Mouse (Mus musculus): ENCODE data around the gene Cyp2w1. TPM values are rescaled to one million over a fixed set of nuclear protein-coding genes. Genes with fewer than 3 reads are reported as not detected.

The Cyp2w1 gene
- not detected for total RNA-seq (2021)
- long read RNA-seq, experiment 1 = 0 reads
- long read RNA-seq, experiment 2 = 0 reads

DNA sequence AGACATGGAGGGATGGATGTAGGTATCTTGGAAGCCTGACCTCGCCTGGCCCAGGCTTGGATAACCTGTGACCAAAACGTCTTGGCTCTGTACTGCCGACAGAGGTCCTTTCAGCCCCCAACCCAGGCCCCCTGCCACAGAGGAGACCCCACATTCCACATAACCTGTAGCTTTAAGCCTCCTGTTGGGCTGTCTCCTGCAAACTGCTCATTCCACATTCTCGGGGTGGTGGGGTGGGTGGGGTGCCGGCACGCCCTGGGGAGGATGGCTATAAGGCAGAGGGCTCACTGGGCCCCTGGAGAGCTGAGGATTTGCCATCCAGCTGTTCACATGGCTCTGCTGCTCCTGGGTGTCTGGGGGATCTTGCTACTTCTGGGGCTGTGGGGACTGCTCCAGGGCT, at the start of gene Cyp2w1:
TSS of gene Cyp2w1 (plus strand) at position 301 of the 400 bp plus-strand sequence.
- intact Hi-C loops (cut with DNase I) = no loop called here

GRCm38 (mm10) chr5:139303646-139304061, 48.8 kb upstream of the Cyp2w1 start:
- no peak for DNase-seq
- H3K4me3 ChIP-seq = no peak overlapping the region
- TF ChIP-seq CTCF (IDR thresholded peaks at IDR 0.05) = no peak
- intact Hi-C loops (cut with DNase I) = no loop called here
- no peak overlapping the region for H3K27ac ChIP-seq

More for the DNA sequence above, at the start of gene Cyp2w1:
- DNase-seq = no peak
- H3K27ac ChIP-seq = no peak within 1 kb of the TSS
- no peak within 1 kb of the TSS for H3K4me3 ChIP-seq
- no peak for TF ChIP-seq CTCF (IDR thresholded peaks at IDR 0.05)

- Histone ChIP-seq H3K27ac (no peak overlapping the region), H3K4me3 (no peak overlapping the region)
- no peak for DNase-seq
- TF ChIP-seq CTCF (IDR thresholded peaks at IDR 0.05) = no peak
- intact Hi-C loops (cut with DNase I) = no loop called here
Measured at GRCm38 (mm10) chr5:139309946-139310345, 42.5 kb upstream of the Cyp2w1 start.

- intact Hi-C loops (cut with DNase I) = no loop called here
- Histone ChIP-seq H3K4me3 (no peak overlapping the region), H3K27ac (no peak overlapping the region)
- no peak for TF ChIP-seq CTCF (IDR thresholded peaks at IDR 0.05)
- no peak for DNase-seq
Measured at GRCm38 (mm10) chr5:139310477-139310876, 41.9 kb upstream of the Cyp2w1 start.

GRCm38 (mm10) chr5:139311822-139312221, 40.6 kb upstream of the Cyp2w1 start:
- no peak for DNase-seq
- intact Hi-C loops (cut with DNase I) = no loop called here
- H3K27ac ChIP-seq = no peak overlapping the region
- no peak overlapping the region for H3K4me3 ChIP-seq
- no peak for TF ChIP-seq CTCF (IDR thresholded peaks at IDR 0.05)

GRCm38 (mm10) chr5:139313536-139313935, 38.9 kb upstream of the Cyp2w1 start:
- TF ChIP-seq CTCF (IDR thresholded peaks at IDR 0.05) = no peak
- Histone ChIP-seq H3K4me3 (no peak overlapping the region), H3K27ac (no peak overlapping the region)
- DNase-seq = no peak
- intact Hi-C loops (cut with DNase I) = no loop called here

GRCm38 (mm10) chr5:139314941-139315642, 37.3 kb upstream of the Cyp2w1 start:
- TF ChIP-seq CTCF (IDR thresholded peaks at IDR 0.05) = no peak
- intact Hi-C loops (cut with DNase I) = no loop called here
- Histone ChIP-seq H3K27ac (no peak overlapping the region), H3K4me3 (no peak overlapping the region)
- DNase-seq = no peak

DNA sequence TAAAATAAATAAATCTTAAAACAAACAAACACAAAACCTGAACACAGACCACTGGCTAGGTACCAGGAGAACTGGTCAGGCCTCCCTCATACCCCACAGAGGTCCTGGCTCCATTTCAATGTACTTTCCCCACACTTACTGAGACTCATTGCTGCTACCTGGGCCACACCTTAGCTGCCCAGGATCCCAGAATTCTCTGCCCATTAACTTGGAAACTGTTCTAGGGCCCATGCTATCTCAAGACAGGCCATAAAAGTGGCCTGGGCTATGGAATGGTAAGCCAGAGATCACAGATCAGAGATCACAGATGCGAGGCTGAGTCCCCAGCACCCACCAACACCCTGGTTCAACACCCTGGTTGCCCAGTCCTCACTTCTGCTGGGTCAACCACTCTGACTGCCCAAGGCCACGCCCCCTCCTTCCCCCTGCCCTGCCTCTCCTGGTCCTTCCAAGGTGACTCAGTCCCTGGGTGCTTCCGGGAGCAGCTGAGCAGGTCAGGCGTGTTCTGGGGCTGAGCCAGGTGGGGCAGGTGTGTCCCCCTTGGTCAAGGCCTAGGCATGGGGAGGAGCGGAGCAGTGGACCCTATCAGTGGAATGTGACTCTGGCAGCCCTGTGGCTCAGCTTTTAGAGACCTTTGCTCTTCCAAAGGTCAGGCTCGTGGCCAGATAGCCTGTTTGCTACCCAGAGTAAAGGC, 35.3 kb upstream of the Cyp2w1 start:
- intact Hi-C loops (cut with DNase I) = no loop called here
- no peak for TF ChIP-seq CTCF (IDR thresholded peaks at IDR 0.05)
- H3K27ac ChIP-seq = no peak overlapping the region
- no peak for DNase-seq
- no peak overlapping the region for H3K4me3 ChIP-seq

DNA sequence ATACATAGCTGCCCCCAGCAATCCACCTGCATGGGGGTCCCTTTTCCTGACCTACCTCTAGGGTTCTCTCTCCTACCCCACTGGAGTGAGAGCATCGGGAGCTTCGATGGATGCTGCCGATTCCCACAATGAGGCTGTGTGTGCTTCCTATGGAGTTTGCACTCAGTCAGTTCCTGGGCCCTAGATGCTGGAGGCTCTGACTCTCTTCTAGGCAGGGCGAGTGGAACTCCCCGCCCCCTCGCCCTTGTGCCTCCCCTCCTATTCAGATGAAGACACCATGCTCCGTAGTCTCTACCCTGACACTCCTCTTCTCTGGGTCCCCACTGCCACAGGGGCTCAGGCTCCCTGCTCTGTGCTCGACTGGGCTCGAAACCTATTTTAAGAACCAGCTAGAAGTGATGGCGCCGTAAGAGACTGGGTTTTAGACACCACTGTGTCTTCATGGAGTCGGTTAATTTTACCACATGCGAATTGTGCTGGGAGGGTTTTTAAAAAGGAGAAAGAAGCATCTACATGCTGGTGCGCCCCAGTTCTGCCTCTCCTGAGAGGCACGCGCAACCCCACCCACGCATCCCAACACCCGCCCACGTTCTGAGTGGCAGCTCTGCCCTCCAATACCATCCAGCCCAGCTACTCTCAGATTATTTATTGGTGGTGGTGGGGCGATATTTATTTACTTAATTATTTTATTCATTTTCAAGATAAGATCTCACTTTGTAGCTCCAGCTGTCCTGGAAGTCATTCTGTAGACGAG, 34.5 kb upstream of the Cyp2w1 start:
- no peak for TF ChIP-seq CTCF (IDR thresholded peaks at IDR 0.05)
- H3K27ac ChIP-seq = no peak overlapping the region
- intact Hi-C loops (cut with DNase I) = no loop called here
- DNase-seq = no peak
- H3K4me3 ChIP-seq = no peak overlapping the region

GRCm38 (mm10) chr5:139320424-139320823, 32.0 kb upstream of the Cyp2w1 start:
- no peak for DNase-seq
- TF ChIP-seq CTCF (IDR thresholded peaks at IDR 0.05) = no peak
- Histone ChIP-seq H3K27ac (no peak overlapping the region), H3K4me3 (no peak overlapping the region)
- intact Hi-C loops (cut with DNase I) = no loop called here

DNA sequence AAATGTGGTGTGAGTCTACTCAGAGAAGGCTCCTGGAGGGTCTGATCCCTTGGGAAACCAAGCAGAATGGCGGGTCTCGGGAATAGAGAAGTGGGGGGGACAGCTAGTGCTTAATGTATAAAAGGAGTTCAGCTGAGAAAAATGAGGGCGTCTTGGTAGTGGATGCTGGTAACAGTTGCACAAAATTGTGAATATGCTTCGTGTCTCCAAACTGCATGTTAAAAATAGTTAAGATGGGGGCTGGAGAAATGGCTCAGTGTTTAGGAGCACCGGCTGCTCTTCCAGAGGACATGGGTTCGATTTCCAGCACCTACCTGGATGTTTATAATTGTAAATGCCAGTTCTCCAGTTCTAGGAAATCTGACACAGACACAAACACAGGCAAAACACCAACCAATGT, 31.1 kb upstream of the Cyp2w1 start:
- intact Hi-C loops (cut with DNase I) = no loop called here
- no peak overlapping the region for H3K4me3 ChIP-seq
- no peak for TF ChIP-seq CTCF (IDR thresholded peaks at IDR 0.05)
- H3K27ac ChIP-seq = no peak overlapping the region
- no peak for DNase-seq

GRCm38 (mm10) chr5:139323260-139323924, 29.0 kb upstream of the Cyp2w1 start:
- Histone ChIP-seq H3K4me3 (no peak overlapping the region), H3K27ac (no peak overlapping the region)
- DNase-seq = no peak
- TF ChIP-seq CTCF (IDR thresholded peaks at IDR 0.05) = no peak
- intact Hi-C loops (cut with DNase I) = no loop called here

All from gastrocnemius, adult 2 months (tissue).